Mouse (Mus musculus) olfactory bulb, adult 2 months (tissue): ENCODE measurements around the gene Hoxa6.

Experiments
- CTCF ChIP-seq: fragments of 200-500 bp; IDR thresholded peaks from 2 replicates; pipeline ENCODE4 v1.5.1; 2012; ENCODE audit warnings: low read depth, mild to moderate bottlenecking, low read length, moderate library complexity; ENCODE audit not compliant: insufficient read depth
- POLR2A ChIP-seq: fragments of 200-500 bp; IDR thresholded peaks from 2 replicates; pipeline ENCODE4 v1.6.1; 2012; ENCODE audit warnings: mild to moderate bottlenecking, low read depth, low read length, moderate library complexity; ENCODE audit not compliant: insufficient read depth

DNA sequence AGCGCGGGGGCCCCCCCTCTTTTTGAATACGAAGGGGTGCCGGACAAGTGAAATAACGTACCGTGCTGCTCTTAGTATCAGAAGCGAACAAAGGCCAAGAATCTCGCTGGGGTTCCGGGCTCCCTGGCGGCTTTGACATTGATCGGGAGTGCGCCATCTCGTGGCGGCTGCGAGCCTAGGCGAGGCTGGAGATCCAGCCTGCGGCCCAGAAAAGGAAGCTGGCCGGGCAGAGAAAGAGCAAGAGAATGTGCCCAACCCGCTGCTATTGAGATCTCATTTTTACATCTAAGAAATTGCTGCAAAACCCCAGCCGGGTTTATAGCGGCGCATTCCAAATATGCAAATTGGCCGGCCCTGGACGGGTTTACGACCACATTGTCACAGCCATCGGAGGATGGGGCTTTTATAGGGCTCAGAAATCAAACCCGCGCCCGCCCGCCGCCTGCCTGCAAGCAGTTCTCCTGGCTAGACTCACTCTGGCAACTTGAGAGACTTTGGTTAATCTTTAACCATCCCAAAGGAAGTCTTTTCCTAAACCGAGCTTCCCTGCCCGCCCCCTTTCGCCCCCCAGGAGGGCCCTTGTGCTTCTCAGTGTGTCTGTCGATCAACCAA, 32.0 kb upstream of the Hoxa6 start, which contains the start of gene Hoxa10:
- no peak for TF ChIP-seq POLR2A
- peak; percentile 31; the same call in 1 of the 2 replicates for TF ChIP-seq CTCF
